Mouse (Mus musculus) layer of hippocampus, adult 2 months (tissue): ENCODE data around the gene Preb. TPM values are rescaled to one million over a fixed set of nuclear protein-coding genes. Genes with fewer than 3 reads are reported as not detected.

Experiments used
- DNase-seq, 2 experiments: peaks; one replicate each; pipeline ENCODE4 v3.0.0; 2022; ENCODE audit warnings: low spot score in 2 of 2
- H3K27ac ChIP-seq: fragments of 200-600 bp; 2 replicates; pipeline ENCODE4 v1.8.1; 2022
- H3K4me3 ChIP-seq: fragments of 200-600 bp; 2 replicates; pipeline ENCODE4 v1.8.1; 2022; ENCODE audit warnings: mild to moderate bottlenecking
- CTCF ChIP-seq: fragments of 200-600 bp; conservative IDR thresholded peaks from 2 replicates; pipeline ENCODE4 v1.8.1; 2022; ENCODE audit warnings: antibody characterized with exemption, mild to moderate bottlenecking, moderate library complexity
- total RNA-seq, 2 experiments: library from RNA; stranded (reverse); gene quantifications; 2 replicates each; pipeline ENCODE4 v1.2.3; 2021

Gene Preb
- total RNA-seq, 2 experiments from 2014 or later, result 132 to 145 TPM

- Histone ChIP-seq H3K4me3 (no peak overlapping the region), H3K27ac (no peak overlapping the region)
- no peak for TF ChIP-seq CTCF
- no peak for DNase-seq
These were observed 35.5 kb downstream of the Preb start for GRCm38 (mm10) chr5:30924614-30925013.

GRCm38 (mm10) chr5:30923119-30923518 is 37.0 kb downstream of the Preb start:
- Histone ChIP-seq H3K27ac (no peak overlapping the region), H3K4me3 (no peak overlapping the region)
- no peak for DNase-seq
- no peak for TF ChIP-seq CTCF

- TF ChIP-seq CTCF, result no peak
- H3K4me3 ChIP-seq, result peak overlapping the region; percentile 88; the same call in 1 of the 2 replicates
- no peak for DNase-seq
These were observed 37.5 kb downstream of the Preb start for GRCm38 (mm10) chr5:30922581-30923041.

GRCm38 (mm10) chr5:30921256-30922033 is 38.7 kb downstream of the Preb start, which contains the start of gene Khk:
Gene Khk (plus strand): TSS chr5:30921431.
- Histone ChIP-seq H3K27ac (peak within 1 kb of the TSS; percentile 85), H3K4me3 (peak within 1 kb of the TSS; percentile 88)
- TF ChIP-seq CTCF, result peak; percentile 87
- peak; percentile 73 to 92 for DNase-seq

More at GRCm38 (mm10) chr5:30922581-30923041, 37.5 kb downstream of the Preb start:
- H3K27ac ChIP-seq, result no peak overlapping the region

GRCm38 (mm10) chr5:30920621-30921020 is 39.5 kb downstream of the Preb start:
- Histone ChIP-seq H3K27ac (no peak overlapping the region), H3K4me3 (no peak overlapping the region)
- no peak for DNase-seq
- TF ChIP-seq CTCF, result no peak

GRCm38 (mm10) chr5:30919831-30920614 is 40.1 kb downstream of the Preb start:
- Histone ChIP-seq H3K27ac (no peak overlapping the region), H3K4me3 (no peak overlapping the region)
- DNase-seq, result no peak
- no peak for TF ChIP-seq CTCF

GRCm38 (mm10) chr5:30918691-30919090 is 41.5 kb downstream of the Preb start:
- no peak for DNase-seq
- Histone ChIP-seq H3K27ac (no peak overlapping the region), H3K4me3 (no peak overlapping the region)
- no peak for TF ChIP-seq CTCF

GRCm38 (mm10) chr5:30917891-30918670 is 42.1 kb downstream of the Preb start:
- no peak for TF ChIP-seq CTCF
- H3K4me3 ChIP-seq, result no peak overlapping the region
- H3K27ac ChIP-seq, result no peak overlapping the region
- no peak for DNase-seq

- Histone ChIP-seq H3K4me3 (no peak overlapping the region), H3K27ac (peak overlapping the region; percentile 79; the same call in 1 of the 2 replicates)
- DNase-seq, result no peak
- no peak for TF ChIP-seq CTCF
These were observed 42.8 kb downstream of the Preb start for GRCm38 (mm10) chr5:30917348-30917747.

- DNase-seq, result no peak
- no peak for TF ChIP-seq CTCF
- Histone ChIP-seq H3K27ac (peak overlapping the region; percentile 79; the same call in 1 of the 2 replicates), H3K4me3 (no peak overlapping the region)
These were observed 43.3 kb downstream of the Preb start for GRCm38 (mm10) chr5:30916841-30917240.

- TF ChIP-seq CTCF, result peak; percentile 83
- DNase-seq, result peak; percentile 87 to 95
- Histone ChIP-seq H3K4me3 (peak overlapping the region; percentile 12; the same call in 1 of the 2 replicates), H3K27ac (peak overlapping the region; percentile 79)
These were observed 44.2 kb downstream of the Preb start for GRCm38 (mm10) chr5:30915974-30916433.

GRCm38 (mm10) chr5:30915456-30915855 is 44.7 kb downstream of the Preb start:
- DNase-seq, result no peak
- no peak for TF ChIP-seq CTCF
- peak overlapping the region; percentile 55; the same call in 1 of the 2 replicates for H3K27ac ChIP-seq
- H3K4me3 ChIP-seq, result no peak overlapping the region
